Mouse (Mus musculus) layer of hippocampus, adult 11-12 months (tissue): ENCODE results near the gene 1700012P22Rik.

Source experiments
- DNase-seq: peaks from one replicate; pipeline ENCODE4 v3.0.0; 2022; ENCODE audit warnings: low spot score

1700012P22Rik gene

GRCm38 (mm10) chr4:144438672-144439071 lies at the start of gene 1700012P22Rik:
Gene 1700012P22Rik, minus strand, starts transcription at chr4:144438772.
- no peak for DNase-seq

GRCm38 (mm10) chr4:144468091-144468490 lies 29.5 kb upstream of the 1700012P22Rik start:
- no peak for DNase-seq

DNA sequence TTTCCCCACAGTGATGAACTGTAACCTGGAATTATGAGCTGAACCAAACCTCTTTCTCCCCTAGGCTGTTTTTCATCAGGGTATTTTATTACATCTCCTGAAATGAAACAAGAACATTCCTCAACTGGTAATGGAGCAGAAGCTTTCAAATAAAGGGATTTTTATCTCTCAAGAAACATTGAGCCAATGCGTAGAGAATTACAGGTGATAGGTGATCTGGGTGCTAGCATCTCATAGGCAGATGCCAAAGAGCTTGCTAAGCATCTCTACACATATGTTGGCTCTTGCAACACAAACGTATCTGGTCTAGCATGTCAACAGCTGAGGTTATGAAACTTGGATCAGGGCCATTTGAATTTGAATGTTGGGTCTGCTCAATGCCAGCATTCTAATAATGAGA lies 26.6 kb upstream of the 1700012P22Rik start:
- no peak for DNase-seq

GRCm38 (mm10) chr4:144463656-144464055 lies 25.1 kb upstream of the 1700012P22Rik start, which contains the start of gene Aadacl3:
Gene Aadacl3, minus strand, starts transcription at chr4:144463756.
- DNase-seq = no peak

GRCm38 (mm10) chr4:144453217-144453616 lies 14.6 kb upstream of the 1700012P22Rik start, which contains the start of gene Gm9944:
Gene Gm9944, minus strand, starts transcription at chr4:144453317.
- no peak for DNase-seq

GRCm38 (mm10) chr4:144448546-144448945 lies 10.0 kb upstream of the 1700012P22Rik start:
- DNase-seq = no peak

DNA sequence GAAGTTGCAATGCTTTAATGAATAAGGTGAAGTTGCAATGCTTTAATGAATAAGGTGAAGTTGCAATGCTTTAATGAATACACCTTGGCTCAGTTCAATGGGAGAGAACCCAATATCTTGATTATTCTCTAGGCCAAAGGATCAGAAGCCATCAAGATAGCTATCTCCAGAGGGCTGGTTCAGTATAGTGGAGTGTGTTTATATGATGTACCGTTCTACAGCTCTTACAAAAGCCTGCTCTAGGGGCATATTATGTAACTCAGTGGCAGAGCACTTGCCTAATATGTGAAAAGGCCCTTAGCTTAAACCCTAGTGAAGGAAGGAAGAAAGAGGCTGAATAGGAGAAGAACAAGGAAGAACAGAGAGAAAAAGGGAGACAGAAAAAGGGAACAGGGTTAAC lies 3.0 kb upstream of the 1700012P22Rik start:
- DNase-seq = no peak

- DNase-seq = no peak
Observed at GRCm38 (mm10) chr4:144441095-144441494, 2.5 kb upstream of the 1700012P22Rik start.

GRCm38 (mm10) chr4:144433216-144433615 lies 5.4 kb downstream of the 1700012P22Rik start:
- DNase-seq = no peak

- no peak for DNase-seq
Observed at GRCm38 (mm10) chr4:144430723-144431122, 7.8 kb downstream of the 1700012P22Rik start.

DNA sequence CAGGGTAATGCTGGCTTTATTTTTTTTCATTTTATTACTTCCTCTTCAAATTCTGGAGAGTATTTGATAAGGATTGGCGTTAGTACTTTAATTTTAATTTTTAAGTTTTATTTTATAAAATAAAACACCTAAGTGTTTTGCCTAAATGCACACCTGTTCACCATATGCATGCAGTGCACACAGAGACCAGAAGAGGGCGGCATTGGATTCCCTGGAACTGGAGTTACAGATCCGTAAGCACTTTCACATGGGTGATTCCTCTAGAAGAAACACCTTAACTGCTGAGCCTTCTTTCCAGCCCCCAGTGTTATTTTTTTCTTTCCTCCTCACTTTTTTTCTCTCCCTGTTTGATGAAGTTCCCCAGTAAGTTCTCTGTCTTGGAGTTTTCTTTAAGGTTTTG lies 9.7 kb downstream of the 1700012P22Rik start:
- DNase-seq = peak; percentile 3

DNA sequence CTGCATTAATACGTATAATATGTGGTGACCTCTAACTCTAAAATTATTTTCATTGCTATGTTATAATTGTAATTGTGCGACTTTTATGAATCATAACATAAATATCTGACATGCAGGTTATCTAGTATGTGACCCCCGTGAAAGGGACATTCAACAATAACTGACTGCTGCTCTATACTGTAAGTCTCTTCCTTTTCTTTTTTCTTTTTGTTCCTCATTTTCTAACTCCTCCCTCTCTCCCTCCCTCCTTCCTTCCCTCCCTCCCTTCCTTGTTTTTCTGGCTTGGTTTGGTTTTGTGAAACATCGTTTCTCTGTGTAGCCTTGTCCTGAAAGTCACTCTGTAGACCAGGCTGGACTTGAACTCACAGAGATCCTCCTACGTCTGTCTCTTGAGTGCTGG lies 14.0 kb downstream of the 1700012P22Rik start:
- no peak for DNase-seq

DNA sequence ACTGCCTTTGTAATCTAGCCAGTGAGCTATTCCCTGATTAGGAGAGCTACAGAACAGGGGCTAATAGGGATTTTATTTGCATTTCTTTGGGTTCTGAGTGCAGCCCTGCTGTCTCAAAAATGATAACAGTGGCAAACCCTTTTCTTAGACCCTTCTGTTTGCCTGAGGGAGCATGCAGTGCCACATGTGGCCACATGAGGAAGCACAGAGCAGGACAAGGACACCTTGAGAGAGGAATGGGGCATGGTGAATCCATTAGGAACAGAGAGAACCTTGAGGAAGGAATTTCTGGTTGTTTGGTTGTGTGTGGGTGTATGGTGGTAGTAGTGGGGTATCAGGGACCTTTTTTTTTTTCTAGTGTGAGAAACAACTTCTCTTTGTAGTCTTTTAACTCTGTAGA lies 17.9 kb downstream of the 1700012P22Rik start:
- DNase-seq = no peak

DNA sequence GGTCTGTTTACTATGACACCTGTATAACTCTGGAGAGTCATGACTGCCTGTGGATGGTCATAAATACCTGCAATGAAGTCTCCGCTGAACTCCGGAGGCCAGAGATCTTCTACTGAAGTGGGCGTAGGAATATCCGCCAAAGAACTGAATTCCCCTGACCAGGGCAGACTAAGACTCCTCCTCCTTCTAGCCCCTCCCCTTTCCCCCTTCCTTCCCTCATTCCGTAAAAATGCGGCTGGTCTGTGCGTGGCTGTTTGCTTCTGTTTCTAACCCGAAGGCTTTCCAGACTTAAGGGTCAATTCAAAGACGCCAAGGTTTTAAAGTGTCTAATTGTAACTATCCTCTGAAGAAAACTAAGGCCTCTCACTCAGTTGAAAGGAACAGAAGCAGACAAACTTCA lies 30.3 kb downstream of the 1700012P22Rik start, which contains the start of gene Pramef12:
Gene Pramef12, minus strand, starts transcription at position 175 of the 400 bp plus-strand sequence.
- DNase-seq = no peak

- no peak for DNase-seq
Observed at GRCm38 (mm10) chr4:144406261-144406660, 32.3 kb downstream of the 1700012P22Rik start.

GRCm38 (mm10) chr4:144404456-144405086 lies 34.0 kb downstream of the 1700012P22Rik start:
- DNase-seq = no peak

- DNase-seq = no peak
Observed at GRCm38 (mm10) chr4:144402712-144403111, 35.9 kb downstream of the 1700012P22Rik start.

- DNase-seq = no peak
Observed at GRCm38 (mm10) chr4:144396316-144396715, 42.3 kb downstream of the 1700012P22Rik start.

DNA sequence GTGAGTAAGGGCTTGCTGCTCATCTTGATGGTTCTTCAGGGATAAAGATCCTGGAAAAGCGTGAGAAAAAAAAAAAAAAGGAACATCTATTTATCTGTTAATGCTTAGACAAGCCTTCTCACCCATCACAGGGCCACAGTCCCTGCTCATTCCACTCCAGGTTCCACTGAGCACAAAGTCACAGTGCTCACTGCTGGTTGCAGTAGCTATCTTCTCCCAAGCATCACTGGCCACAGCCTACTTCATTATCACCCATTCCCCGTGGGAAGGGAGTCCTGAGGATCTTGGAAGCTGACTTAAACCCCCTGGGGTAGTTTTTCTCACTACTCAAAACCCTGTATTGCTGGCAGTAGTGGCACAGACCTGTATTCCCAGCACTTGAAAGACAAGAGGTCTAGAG lies 60.7 kb downstream of the 1700012P22Rik start, which contains the start of gene Pramef20:
Gene Pramef20, minus strand, starts transcription at position 23 of the 400 bp plus-strand sequence.
- no peak for DNase-seq
